Mouse (Mus musculus) liver, postnatal 0 days (tissue): Measurements from ENCODE around the gene Astn1. TPM values are rescaled to one million over a fixed set of nuclear protein-coding genes. Genes with fewer than 3 reads are reported as not detected.

Experiments
- ATAC-seq: fragments of 200-750 bp; cut with Nextera tagmentation; 2 replicates; pipeline ENCODE4 v1.8.0; 2017; ENCODE audit warnings: mild to moderate bottlenecking, moderate library complexity
- DNase-seq: peaks from one replicate; pipeline ENCODE4 v3.0.0-alpha.2; 2016
- H3K27ac ChIP-seq: fragments of 300-500 bp; sonication (generic); 2 replicates; pipeline ENCODE4 v1.5.1; 2014; ENCODE audit warnings: antibody characterized with exemption, moderate library complexity, mild to moderate bottlenecking, low read depth
- H3K27me3 ChIP-seq: fragments of 300-500 bp; sonication (generic); 2 replicates; pipeline ENCODE4 v1.6.1; 2014; ENCODE audit warnings: low read length, control low read depth, mixed read lengths; ENCODE audit not compliant: insufficient read depth
- H3K36me3 ChIP-seq: fragments of 300-500 bp; sonication (generic); replicated peaks from 2 replicates; pipeline ENCODE4 v1.6.1; 2014; ENCODE audit warnings: mild to moderate bottlenecking, control low read depth, low read length, moderate library complexity, mixed read lengths; ENCODE audit not compliant: insufficient read depth
- H3K4me1 ChIP-seq: fragments of 300-500 bp; sonication (generic); 2 replicates; pipeline ENCODE4 v1.6.1; 2014; ENCODE audit warnings: antibody characterized with exemption, mild to moderate bottlenecking, control low read depth; ENCODE audit not compliant: insufficient read depth
- H3K4me2 ChIP-seq: fragments of 300-500 bp; sonication (generic); 2 replicates; pipeline ENCODE4 v1.6.1; 2014; ENCODE audit warnings: low read depth, mild to moderate bottlenecking, low read length, moderate library complexity, mixed read lengths
- H3K4me3 ChIP-seq: fragments of 300-500 bp; sonication (generic); 2 replicates; pipeline ENCODE4 v1.5.1; 2014; ENCODE audit warnings: low read depth, low read length
- H3K9ac ChIP-seq: fragments of 300-500 bp; sonication (generic); replicated peaks from 2 replicates; pipeline ENCODE4 v1.6.1; 2014; ENCODE audit warnings: mild to moderate bottlenecking, moderate library complexity
- H3K9me3 ChIP-seq: fragments of 300-500 bp; sonication (generic); 2 replicates; pipeline ENCODE4 v1.6.1; 2016; ENCODE audit warnings: mild to moderate bottlenecking, control low read depth, low read length, mixed read lengths
- CTCF ChIP-seq: sonication (generic); IDR thresholded peaks from 2 replicates; pipeline ENCODE4 v1.5.1; 2016; ENCODE audit warnings: antibody characterized with exemption, low read depth
- EP300 ChIP-seq: IDR thresholded peaks from 2 replicates; pipeline ENCODE4 v1.6.1; 2016; ENCODE audit warnings: antibody characterized with exemption, low read depth, mild to moderate bottlenecking
- WGBS: fragments of 180-500 bp; shearing (Covaris S2); extraction: QIAGEN DNeasy Blood & Tissue Kit; methylation state at CpG from one replicate; pipeline ENCODE4 v1.1.7; 2014; ENCODE audit not compliant: insufficient replicate concordance; 5-methylcytosine and 5-hydroxymethylcytosine counted together
- polyA plus RNA-seq: library from polyadenylated mRNA; unstranded; fragments of >200 nt; fragmentation: Nextera tagmentation; extraction: Ambion mirVana; gene quantifications from 2 replicates; pipeline ENCODE4 v1.2.1, GENCODE M21; 2015

Astn1 gene
- polyA plus RNA-seq, 1 experiment from 2014 or later: not detected

DNA sequence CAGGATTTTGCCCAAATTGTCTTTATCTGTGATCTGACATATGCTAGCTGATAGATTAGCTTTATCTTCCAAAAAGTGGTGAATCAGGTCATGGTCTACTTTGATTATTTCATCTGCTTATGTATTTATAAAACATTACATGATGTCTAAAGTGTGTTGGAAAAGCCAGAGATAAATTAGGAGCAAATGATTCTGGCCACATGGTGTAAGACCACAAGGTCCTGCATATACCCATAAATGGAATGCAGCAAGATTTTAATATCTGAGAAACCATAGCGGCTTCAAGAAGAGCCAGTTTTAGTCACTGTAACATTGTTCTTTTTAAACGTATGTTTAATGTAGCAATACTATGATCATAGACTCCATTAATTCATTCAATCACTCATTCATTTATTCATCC lies 23.2 kb downstream of the Astn1 start:
- no peak for ATAC-seq

GRCm38 (mm10) chr1:158386781-158387180 lies 24.7 kb downstream of the Astn1 start:
- no peak for TF ChIP-seq EP300
- TF ChIP-seq CTCF: no peak
- ATAC-seq: no peak
- Histone ChIP-seq H3K27me3 (no peaks in the 10 kb centered on the region), H3K36me3 (no peaks in the 10 kb centered on the region), H3K9me3 (no peaks in the 10 kb centered on the region), H3K4me1 (no peaks in the 10 kb centered on the region), H3K9ac (no peak overlapping the region), H3K4me3 (no peak overlapping the region), H3K4me2 (no peak overlapping the region), H3K27ac (no peak overlapping the region)
- DNase-seq: no peak
- WGBS: 27% methylated on average over 3 of the region's 3 CpGs

More for the DNA sequence above, 23.2 kb downstream of the Astn1 start:
- no peak for TF ChIP-seq CTCF
- TF ChIP-seq EP300: no peak
- no peak for DNase-seq
- no peaks in the 10 kb centered on the region for H3K27me3 ChIP-seq
- H3K4me3 ChIP-seq: no peak overlapping the region
- no peaks in the 10 kb centered on the region for H3K36me3 ChIP-seq
- no peak overlapping the region for H3K4me2 ChIP-seq
- no peak overlapping the region for H3K27ac ChIP-seq
- WGBS: 73% methylated on average over 2 of the region's 2 CpGs
- H3K4me1 ChIP-seq: no peaks in the 10 kb centered on the region
- H3K9ac ChIP-seq: no peak overlapping the region
- no peaks in the 10 kb centered on the region for H3K9me3 ChIP-seq

GRCm38 (mm10) chr1:158388995-158389394 lies 26.9 kb downstream of the Astn1 start:
- WGBS: 71% methylated on average over 4 of the region's 4 CpGs
- H3K27me3 ChIP-seq: no peaks in the 10 kb centered on the region
- no peak overlapping the region for H3K9ac ChIP-seq
- no peaks in the 10 kb centered on the region for H3K36me3 ChIP-seq
- no peak overlapping the region for H3K4me3 ChIP-seq
- DNase-seq (no peak), ATAC-seq (no peak)
- TF ChIP-seq CTCF (no peak), EP300 (no peak)
- no peaks in the 10 kb centered on the region for H3K9me3 ChIP-seq
- H3K27ac ChIP-seq: no peak overlapping the region
- no peaks in the 10 kb centered on the region for H3K4me1 ChIP-seq
- no peak overlapping the region for H3K4me2 ChIP-seq

GRCm38 (mm10) chr1:158390693-158391092 lies 28.6 kb downstream of the Astn1 start:
- H3K4me3 ChIP-seq: no peak overlapping the region
- no peak overlapping the region for H3K9ac ChIP-seq
- 74% methylated on average over 4 of the region's 4 CpGs for WGBS
- no peaks in the 10 kb centered on the region for H3K36me3 ChIP-seq
- H3K9me3 ChIP-seq: no peaks in the 10 kb centered on the region
- H3K27me3 ChIP-seq: no peaks in the 10 kb centered on the region
- no peak overlapping the region for H3K27ac ChIP-seq
- TF ChIP-seq CTCF (no peak), EP300 (no peak)
- no peak overlapping the region for H3K4me2 ChIP-seq
- H3K4me1 ChIP-seq: no peaks in the 10 kb centered on the region
- ATAC-seq (no peak), DNase-seq (no peak)

DNA sequence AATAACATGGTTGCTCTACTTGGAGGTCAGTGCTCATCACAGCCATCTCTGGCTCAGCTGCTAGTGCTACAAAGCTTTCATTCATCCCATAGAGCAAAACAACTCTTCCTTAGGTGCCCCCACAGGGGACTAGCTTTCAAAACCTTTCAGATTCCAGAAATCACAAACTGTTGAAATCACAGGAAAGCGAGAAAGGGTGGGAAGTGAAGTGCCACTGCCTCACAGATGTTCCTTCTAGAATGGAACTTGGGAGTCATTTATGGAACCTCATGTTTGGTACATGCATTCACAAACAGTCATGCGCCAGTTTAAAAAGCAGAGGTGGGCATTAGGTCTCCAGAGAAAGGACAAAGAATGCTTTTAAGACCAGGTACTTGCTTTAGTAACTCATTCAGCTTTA lies 35.0 kb downstream of the Astn1 start:
- H3K27ac ChIP-seq: no peak overlapping the region
- no peak overlapping the region for H3K9ac ChIP-seq
- no peak overlapping the region for H3K4me2 ChIP-seq
- H3K4me1 ChIP-seq: no peaks in the 10 kb centered on the region
- H3K4me3 ChIP-seq: no peak overlapping the region
- H3K36me3 ChIP-seq: no peaks in the 10 kb centered on the region
- ATAC-seq (no peak), DNase-seq (no peak)
- TF ChIP-seq CTCF: no peak
- no peak for TF ChIP-seq EP300
- WGBS: 70% methylated on average over 2 of the region's 2 CpGs
- H3K27me3 ChIP-seq: no peaks in the 10 kb centered on the region
- no peaks in the 10 kb centered on the region for H3K9me3 ChIP-seq

DNA sequence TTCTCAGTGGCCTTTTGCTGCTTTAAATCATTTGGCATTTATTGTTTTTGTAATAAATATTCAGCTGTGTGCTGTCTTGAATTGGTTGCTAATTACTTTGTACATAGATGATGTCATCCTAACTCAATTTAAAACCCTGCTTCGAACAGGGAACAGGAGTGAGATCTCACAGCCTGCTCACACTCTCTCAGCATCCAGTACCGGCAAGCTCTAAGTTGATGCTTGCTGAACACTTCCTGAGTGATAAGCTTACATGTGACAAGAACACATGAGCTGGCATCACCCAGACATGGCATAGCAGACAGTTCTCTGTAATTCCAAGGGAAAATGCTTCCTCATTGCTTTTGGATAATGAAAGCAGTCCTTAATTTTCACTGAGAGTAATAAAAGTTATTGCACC lies 38.8 kb downstream of the Astn1 start:
- H3K4me2 ChIP-seq: no peak overlapping the region
- H3K4me1 ChIP-seq: no peaks in the 10 kb centered on the region
- 66% methylated on average over 2 of the region's 2 CpGs for WGBS
- no peak overlapping the region for H3K9ac ChIP-seq
- ATAC-seq (no peak), DNase-seq (no peak)
- no peaks in the 10 kb centered on the region for H3K27me3 ChIP-seq
- TF ChIP-seq EP300 (no peak), CTCF (no peak)
- H3K4me3 ChIP-seq: no peak overlapping the region
- no peaks in the 10 kb centered on the region for H3K9me3 ChIP-seq
- no peaks in the 10 kb centered on the region for H3K36me3 ChIP-seq
- no peak overlapping the region for H3K27ac ChIP-seq
